Mouse (Mus musculus) Patski (cell line): ENCODE measurements at regions not wholly inside any gene's neighbourhood (a gene's known extent, or its start where the extent isn't known, plus 50 kb on each side); places are given as distances from the start of the nearest gene placed in this dataset.
A peak's percentile ranks its signal among the peaks of the same experiment; 100 is the strongest.

Experiments
- ATAC-seq: fragments of 100-300 bp; one replicate; pipeline ENCODE4 v1.8.0; 2021
- CTCF ChIA-PET: fragments of 350-600 bp; sonication (Branson Sonifier 250); formaldehyde crosslinking; loops from one replicate; lab custom pipeline; 2022; ENCODE audit warnings: inconsistent platforms; lab: Charles Lee
- POLR2A ChIA-PET: fragments of 350-600 bp; sonication (Branson Sonifier 250); formaldehyde crosslinking; loops from one replicate; lab custom pipeline; 2022; ENCODE audit warnings: antibody characterized with exemption, inconsistent platforms; lab: Charles Lee
- DNase-seq: peaks from one replicate; pipeline ENCODE4 v3.0.0-alpha.2; 2011; ENCODE audit warnings: low read depth, low spot score
- H3K27me3 ChIP-seq: fragments of 371-371 bp; one replicate; pipeline ENCODE4 v1.5.1; 2021
- CTCF ChIP-seq: fragments of 100-300 bp; IDR thresholded peaks from one replicate; pipeline ENCODE4 v1.5.1; 2021
- in situ Hi-C: fragments of 300-500 bp; cut with MboI; formaldehyde crosslinking; loops from 3 replicates; pipeline ENCODE4 v1.11.1; 2018; ENCODE audit warnings: low pct_unique_long_range_greater_than_20kb, mixed read lengths

DNA sequence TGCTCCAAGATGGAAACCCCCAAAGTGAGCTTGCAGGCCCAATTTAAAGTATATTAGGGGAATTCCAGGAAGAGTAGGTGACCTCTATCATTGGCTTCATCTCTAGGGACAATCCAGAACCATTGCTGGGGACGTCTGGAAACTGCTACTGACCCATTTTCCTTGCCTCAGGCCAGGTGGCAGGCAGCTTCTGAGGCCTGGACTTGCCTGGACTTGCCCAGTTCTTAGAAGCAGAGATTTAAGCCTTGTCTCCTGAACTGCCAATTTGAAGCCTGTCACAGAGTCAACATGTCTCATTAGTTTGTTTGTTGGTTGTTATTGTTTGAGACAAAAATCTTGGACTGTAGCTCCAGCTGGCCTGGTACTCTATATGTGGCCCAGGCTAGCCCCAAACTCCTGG, 151.1 kb downstream of the Sp3 start:
- ATAC-seq (no peak), DNase-seq (no peak)
- POLR2A ChIA-PET: interaction anchor here (0.7 kb wide), 1 partner anchor 128 kb away, joined by 3 read pairs; no protein-coding TSS in a partner anchor
- in situ Hi-C loops: no loop called here
- TF ChIP-seq CTCF: no peak
- CTCF ChIA-PET: no interaction called here
- H3K27me3 ChIP-seq: no peaks in the 10 kb centered on the region

DNA sequence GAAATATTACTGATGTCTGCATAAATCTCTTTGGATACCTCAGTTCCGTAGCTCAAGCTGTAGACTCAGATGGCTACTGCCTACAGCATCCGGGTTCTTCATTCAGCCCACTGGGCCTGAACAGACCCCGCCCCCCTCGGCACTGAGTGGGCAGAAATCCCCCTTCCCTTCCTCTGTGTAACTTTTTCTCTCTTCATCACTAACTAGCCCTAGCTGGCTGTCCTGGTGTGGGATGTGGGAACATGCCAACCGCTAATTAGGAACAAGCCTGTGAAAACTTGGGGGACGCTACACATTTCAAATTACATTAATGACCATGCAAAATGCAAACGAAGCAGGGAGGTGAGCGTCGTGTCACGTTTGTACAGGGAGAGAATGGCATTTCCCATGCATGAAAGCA, 147.5 kb downstream of the Sp3 start:
- ATAC-seq (no peak), DNase-seq (no peak)
- no peaks in the 10 kb centered on the region for H3K27me3 ChIP-seq
- ChIA-PET CTCF (no interaction called here), POLR2A (no interaction called here)
- no peak for TF ChIP-seq CTCF
- in situ Hi-C loops: no loop called here

DNA sequence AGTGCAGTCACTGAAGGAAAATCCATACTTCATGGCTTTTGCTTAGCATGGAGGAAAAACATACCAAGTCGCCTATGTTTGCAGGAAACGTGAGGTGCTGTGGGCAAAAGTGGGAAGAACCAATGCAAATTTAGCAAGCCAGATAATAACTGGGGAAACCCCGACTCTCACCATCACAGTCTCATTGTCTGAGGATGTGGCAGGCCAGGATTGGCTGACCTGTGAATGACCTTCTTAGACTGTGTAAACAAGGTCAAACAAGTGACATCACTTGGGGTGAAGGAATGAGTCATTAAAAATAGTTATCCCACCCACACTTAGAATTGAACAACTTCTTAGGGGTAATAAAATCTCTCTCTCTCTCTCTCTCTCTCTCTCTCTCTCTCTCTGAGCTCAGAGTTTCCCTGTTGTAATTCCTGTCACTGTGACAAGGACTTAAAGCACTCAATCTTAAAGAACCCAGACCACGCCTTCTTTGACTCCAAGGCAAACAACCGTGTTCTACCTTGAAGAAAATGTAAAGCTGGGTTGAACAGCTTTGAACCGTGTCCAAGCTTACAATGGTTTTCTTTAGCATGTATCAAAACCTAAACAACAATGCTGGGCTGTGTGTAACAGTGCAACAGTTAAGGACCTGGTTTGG, 142.0 kb downstream of the Sp3 start:
- in situ Hi-C loops: no loop called here
- ChIA-PET CTCF (interaction anchor here (0.8 to 1.2 kb wide), 2 partner anchors 8 to 21 kb away, joined by 3 read pairs; no protein-coding TSS in a partner anchor), POLR2A (interaction anchor here (0.6 kb wide), 1 partner anchor 371 kb away, joined by 3 read pairs; no protein-coding TSS in a partner anchor)
- no peaks in the 10 kb centered on the region for H3K27me3 ChIP-seq
- peak; percentile 48 for DNase-seq
- peak; percentile 31 for ATAC-seq
- TF ChIP-seq CTCF: no peak

DNA sequence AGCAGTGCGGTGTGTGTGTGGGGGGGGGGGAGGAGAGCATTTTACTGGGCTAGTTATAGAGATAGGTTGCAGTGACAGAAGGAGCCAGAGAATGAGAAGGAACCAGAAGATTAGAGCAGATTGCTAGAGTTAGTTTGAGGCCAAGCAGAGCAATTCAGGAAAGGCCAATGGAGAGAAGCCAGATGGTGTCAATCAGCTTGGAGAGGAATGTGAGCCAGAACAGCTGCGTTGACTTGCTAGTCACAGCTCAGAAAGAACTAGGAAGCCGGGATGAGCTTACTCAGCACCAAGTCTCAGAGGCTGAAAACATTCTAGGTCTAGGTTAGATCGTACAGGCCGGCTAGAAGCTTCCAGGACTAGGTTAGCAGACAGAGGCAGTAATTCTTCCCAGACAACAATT, 140.6 kb downstream of the Sp3 start:
- peaks cover 3% of the 10 kb centered on the region for H3K27me3 ChIP-seq
- no peak for TF ChIP-seq CTCF
- in situ Hi-C loops: no loop called here
- DNase-seq (no peak), ATAC-seq (no peak)
- CTCF ChIA-PET: interaction anchor here (1.3 kb wide), 1 partner anchor 29 kb away, joined by 5 read pairs; no protein-coding TSS in a partner anchor
- POLR2A ChIA-PET: no interaction called here

DNA sequence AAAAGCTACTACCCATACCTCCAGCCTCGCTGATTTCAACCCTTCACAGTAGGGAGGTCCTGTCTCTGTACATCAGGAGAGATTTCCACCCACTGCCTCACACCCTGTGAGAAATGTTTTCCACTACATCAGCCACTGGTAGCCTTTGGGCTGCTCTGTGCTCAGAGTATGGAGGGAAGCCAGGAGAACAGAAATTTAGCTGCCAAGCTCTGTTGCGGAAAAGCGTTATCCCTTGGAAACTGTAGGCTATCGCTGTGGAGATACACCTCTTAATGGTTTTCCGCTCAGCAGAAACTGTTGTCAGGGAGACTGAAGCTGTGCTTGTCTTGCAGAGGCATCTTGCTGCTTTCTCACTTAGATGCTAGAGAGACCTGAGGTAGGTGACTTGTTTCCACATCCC, 138.9 kb downstream of the Sp3 start:
- DNase-seq (no peak), ATAC-seq (no peak)
- peaks cover 3% of the 10 kb centered on the region for H3K27me3 ChIP-seq
- no peak for TF ChIP-seq CTCF
- CTCF ChIA-PET: interaction anchor here (1.3 kb wide), 1 partner anchor 27 kb away, joined by 5 read pairs; no protein-coding TSS in a partner anchor
- POLR2A ChIA-PET: no interaction called here
- in situ Hi-C loops: no loop called here

DNA sequence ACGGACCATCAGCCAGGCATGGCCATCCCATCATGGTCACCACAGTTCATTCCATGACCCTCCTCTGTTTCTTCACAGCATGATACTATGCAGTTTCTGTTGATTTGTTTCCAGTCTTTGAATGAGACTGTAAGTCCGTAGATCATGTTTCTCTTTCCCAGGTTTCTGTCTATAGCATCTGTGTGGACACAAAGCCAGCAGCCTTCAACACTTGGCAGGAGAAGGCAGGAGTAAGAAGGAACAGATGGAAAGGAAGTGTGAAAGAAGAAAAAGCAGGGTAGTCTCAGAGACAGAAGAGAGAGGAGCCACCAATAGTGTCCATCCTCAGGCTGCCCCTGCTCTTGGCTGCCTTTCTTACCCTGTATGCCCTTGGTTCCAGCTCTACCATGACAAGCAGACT, 136.6 kb downstream of the Sp3 start:
- no peak for TF ChIP-seq CTCF
- CTCF ChIA-PET: interaction anchor here (0.7 kb wide), 1 partner anchor 54 kb away, joined by 3 read pairs; no protein-coding TSS in a partner anchor
- ATAC-seq (no peak), DNase-seq (no peak)
- H3K27me3 ChIP-seq: peaks cover 3% of the 10 kb centered on the region
- in situ Hi-C loops: no loop called here
- POLR2A ChIA-PET: no interaction called here

DNA sequence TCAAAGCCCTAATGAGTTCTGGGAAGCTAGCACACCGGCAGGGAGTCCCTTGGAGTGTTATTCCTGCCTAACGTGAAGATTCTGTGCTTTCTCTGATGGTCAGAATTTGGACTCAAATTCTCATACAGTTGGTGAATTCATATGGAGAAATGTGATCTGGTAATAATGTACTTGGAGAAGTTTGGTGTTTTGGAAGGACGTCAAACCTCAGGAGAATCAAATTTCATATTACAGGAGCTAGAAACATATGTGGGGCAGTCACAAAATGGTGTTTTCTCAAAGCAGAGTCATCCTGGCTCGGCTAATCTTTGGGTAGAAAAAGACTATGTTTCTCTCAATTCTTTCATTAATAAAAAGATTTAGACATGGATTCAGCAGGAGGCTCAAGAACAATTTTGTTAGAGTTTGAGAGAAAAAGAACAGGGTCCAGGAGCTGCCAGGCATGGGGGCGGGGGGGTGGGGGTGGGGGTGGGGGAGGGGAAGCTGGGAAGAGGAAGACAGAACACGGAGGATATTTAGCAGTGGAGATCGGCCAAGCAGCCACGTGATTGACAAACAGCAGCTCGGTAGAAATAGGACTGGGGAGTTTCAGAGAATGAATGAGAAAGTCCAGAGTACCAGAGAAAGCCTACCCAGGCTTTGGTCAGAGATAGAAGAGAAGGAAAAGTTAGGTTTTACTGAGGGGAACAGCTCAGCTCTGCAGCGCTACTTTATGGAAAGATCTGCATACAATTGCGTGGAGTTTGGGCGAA, 130.6 kb downstream of the Sp3 start:
- no peak for TF ChIP-seq CTCF
- H3K27me3 ChIP-seq: no peaks in the 10 kb centered on the region
- CTCF ChIA-PET: no interaction called here
- POLR2A ChIA-PET: no interaction called here
- ATAC-seq (no peak), DNase-seq (no peak)
- in situ Hi-C loops: no loop called here

DNA sequence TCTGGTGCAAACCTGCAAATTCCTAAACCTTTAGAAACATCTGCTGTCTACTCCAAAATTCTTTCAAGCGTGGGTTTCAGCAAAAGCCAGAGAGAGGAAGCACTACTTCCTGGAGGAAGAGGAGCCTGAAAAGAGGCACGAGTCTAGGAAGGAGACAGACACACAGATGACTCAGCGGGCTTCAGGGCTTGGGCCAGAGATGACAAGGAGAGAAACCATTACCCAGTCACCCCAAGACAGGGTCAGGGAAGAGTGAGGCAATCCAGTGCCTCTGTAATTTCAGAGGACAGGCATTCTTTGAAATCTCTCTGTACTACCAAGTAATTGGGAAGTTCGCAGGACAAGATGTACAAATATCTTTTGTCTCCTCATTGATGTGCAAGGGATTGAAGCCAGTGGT, 127.7 kb downstream of the Sp3 start:
- POLR2A ChIA-PET: no interaction called here
- TF ChIP-seq CTCF: no peak
- CTCF ChIA-PET: no interaction called here
- no peak for DNase-seq
- ATAC-seq: no peak
- in situ Hi-C loops: no loop called here
- no peaks in the 10 kb centered on the region for H3K27me3 ChIP-seq

DNA sequence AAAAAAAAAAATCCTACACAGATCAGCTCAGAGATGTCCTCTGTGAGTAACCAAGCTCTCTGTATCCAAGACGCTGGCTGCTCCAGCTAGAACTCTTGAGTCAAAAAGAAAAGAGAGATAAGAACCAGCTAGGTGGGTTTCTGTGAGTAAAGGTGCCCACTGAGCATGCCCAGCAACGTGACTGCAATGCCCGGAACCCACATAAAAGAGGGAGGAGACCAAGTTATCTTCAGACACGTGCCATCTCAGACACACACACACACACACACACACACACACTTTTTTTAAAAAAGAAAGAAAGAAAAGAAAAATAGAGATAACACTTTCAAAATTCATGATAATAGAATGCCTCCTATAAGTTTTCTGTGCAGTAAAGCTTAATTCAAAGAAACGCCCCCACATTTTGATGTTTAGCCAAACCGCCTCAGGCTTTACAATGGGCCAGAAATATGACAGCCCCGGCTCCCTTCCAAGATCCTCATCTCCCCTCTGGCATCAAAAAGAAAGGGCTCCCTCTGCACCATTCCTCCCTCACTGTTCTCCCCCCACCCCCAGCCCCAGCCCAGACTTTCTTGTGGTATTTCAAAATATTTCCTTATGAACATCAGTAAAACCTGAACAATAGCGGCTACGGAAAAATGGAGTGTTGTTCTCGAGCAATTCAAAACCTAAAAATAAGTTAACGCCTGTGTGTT, 124.8 kb downstream of the Sp3 start:
- H3K27me3 ChIP-seq: no peaks in the 10 kb centered on the region
- no peak for TF ChIP-seq CTCF
- CTCF ChIA-PET: no interaction called here
- DNase-seq (no peak), ATAC-seq (no peak)
- POLR2A ChIA-PET: no interaction called here
- in situ Hi-C loops: no loop called here

DNA sequence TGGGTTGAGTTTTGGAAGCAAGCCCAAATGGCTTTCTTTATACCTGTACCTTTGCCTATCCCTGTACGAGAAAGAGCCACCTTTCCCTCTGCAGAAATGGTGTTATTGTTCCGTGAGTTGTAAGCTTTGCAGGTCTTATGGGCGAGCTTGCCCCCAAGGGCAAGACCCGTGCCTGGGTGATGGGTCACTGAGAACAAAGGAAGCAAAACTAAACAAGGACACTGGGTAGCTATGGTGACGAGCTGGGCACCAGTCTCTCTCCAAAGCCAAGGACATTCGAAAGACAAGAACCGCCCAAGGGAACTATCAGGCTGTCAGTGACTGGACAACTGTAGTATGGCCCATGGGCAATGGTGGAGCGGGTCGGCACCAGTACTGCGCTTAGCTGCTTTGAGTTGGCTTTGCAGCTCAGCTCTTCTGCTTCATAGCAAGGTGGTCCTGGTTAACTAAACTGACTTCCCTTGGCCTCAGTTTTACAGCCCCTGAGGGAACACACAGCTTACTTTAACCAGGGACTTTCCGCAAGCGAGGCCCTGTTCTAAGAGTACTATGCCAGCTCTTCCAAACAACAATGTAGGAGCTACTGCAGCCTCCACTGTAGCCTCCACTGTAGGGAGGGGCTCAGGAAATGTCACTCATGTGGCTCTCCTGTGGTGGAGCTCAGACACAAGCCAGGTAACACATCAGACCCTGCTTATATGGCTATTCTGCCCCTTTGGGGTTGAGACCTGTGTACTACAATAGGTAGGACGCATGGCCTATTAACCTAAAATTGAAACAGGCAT, 124.1 kb downstream of the Sp3 start:
- in situ Hi-C loops: no loop called here
- ChIA-PET CTCF (no interaction called here), POLR2A (no interaction called here)
- no peaks in the 10 kb centered on the region for H3K27me3 ChIP-seq
- ATAC-seq (no peak), DNase-seq (no peak)
- TF ChIP-seq CTCF: no peak
